Mouse (Mus musculus): ENCODE results near the gene Gpr37l1. TPM values are rescaled to one million over a fixed set of nuclear protein-coding genes. Genes with fewer than 3 reads are reported as not detected.

Gene Gpr37l1
- polyA plus RNA-seq, 1 experiment from 2014 or later, result not detected

Other genes starting within 250 kb of the Gpr37l1 start
- 35.7 and 35.9 TPM in 2 replicates for gene Ppp1r12b, start 211.7 kb downstream of the Gpr37l1 start, polyA plus RNA-seq (2014; fragmentation: Nextera tagmentation; extraction: Ambion mirVana)
- 44.7 and 47.9 TPM in 2 replicates for gene Ube2t, start 205.1 kb downstream of the Gpr37l1 start, polyA plus RNA-seq (2014; fragmentation: Nextera tagmentation; extraction: Ambion mirVana)
- 2.0 and 2.5 TPM in 2 replicates for gene Lgr6, start 62.4 kb downstream of the Gpr37l1 start, polyA plus RNA-seq (2014; fragmentation: Nextera tagmentation; extraction: Ambion mirVana)
- gene Ptpn7, start 35.0 kb downstream of the Gpr37l1 start, polyA plus RNA-seq (2014; fragmentation: Nextera tagmentation; extraction: Ambion mirVana), result 0.54 and 0.63 TPM in 2 replicates
- gene Arl8a, start 20.9 kb downstream of the Gpr37l1 start, polyA plus RNA-seq (2014; fragmentation: Nextera tagmentation; extraction: Ambion mirVana), result 34.3 and 37.2 TPM in 2 replicates
- gene Elf3, start 90.9 kb upstream of the Gpr37l1 start, polyA plus RNA-seq (2014; fragmentation: Nextera tagmentation; extraction: Ambion mirVana), result 0.13 and 0.39 TPM in 2 replicates
- 53.4 and 56.2 TPM in 2 replicates for gene Rnpep, start 116.4 kb upstream of the Gpr37l1 start, polyA plus RNA-seq (2014; fragmentation: Nextera tagmentation; extraction: Ambion mirVana)
- 369 and 374 TPM in 2 replicates for gene Timm17a, start 146.1 kb upstream of the Gpr37l1 start, polyA plus RNA-seq (2014; fragmentation: Nextera tagmentation; extraction: Ambion mirVana)
- 0.51 and 1.2 TPM in 2 replicates for gene Lmod1, start 157.1 kb upstream of the Gpr37l1 start, polyA plus RNA-seq (2014; fragmentation: Nextera tagmentation; extraction: Ambion mirVana)
- gene Shisa4, start 207.6 kb upstream of the Gpr37l1 start, polyA plus RNA-seq (2014; fragmentation: Nextera tagmentation; extraction: Ambion mirVana), result 16.7 and 22.5 TPM in 2 replicates